Mouse (Mus musculus): ENCODE results near the gene Nmnat1. TPM values are rescaled to one million over a fixed set of nuclear protein-coding genes. Genes with fewer than 3 reads are reported as not detected.

Gene Nmnat1
- total and polyA plus RNA-seq, 3 experiments: 19.8 to 22.3 TPM; not detected in 1

DNA sequence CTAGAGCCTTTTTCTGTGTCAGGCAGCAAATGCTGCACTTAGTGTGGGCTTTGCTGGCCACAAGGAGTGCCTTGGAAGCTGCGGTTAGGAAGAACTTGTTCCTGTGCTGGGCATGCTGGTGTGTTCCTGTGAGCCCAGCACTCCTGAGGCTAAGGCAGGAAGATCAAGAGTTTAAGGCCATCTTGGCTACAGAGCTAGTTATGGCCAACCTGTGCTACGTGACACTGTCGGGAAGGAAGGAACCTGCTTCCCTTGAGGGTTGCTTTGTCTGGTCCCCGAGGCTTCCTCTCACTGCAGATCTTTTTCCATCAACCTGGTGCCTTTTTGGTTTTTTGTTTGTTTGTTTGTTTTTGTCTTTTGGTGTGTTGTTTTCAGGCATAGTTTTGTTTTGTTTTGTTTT, 40.2 kb upstream of the Nmnat1 start:
- Histone ChIP-seq H3K9ac (ENCODE audit: control insufficient read depth, low read depth, low read length, poor library complexity, severe bottlenecking) (no peak overlapping the region), H3K4me1 (ENCODE audit: control insufficient read depth in 1 of 2, insufficient read depth in 2 of 2, low read length in 2 of 2) (no peaks in the 10 kb centered on the region), H3K27me3 (ENCODE audit: control insufficient read depth in 1 of 2, insufficient read depth in 2 of 2, low read length in 2 of 2) (no peaks in the 10 kb centered on the region), H3K36me3 (ENCODE audit: control insufficient read depth in 1 of 2, insufficient read depth in 2 of 2, low read length in 2 of 2) (no peaks in the 10 kb centered on the region), H3K9me3 (replicated peaks; ENCODE audit: insufficient read depth, low read length) (no peaks in the 10 kb centered on the region), H3K79me2 (ENCODE audit: control insufficient read depth, insufficient read depth, low read length, poor library complexity) (no peaks in the 10 kb centered on the region), H3K4me3 (ENCODE audit: control insufficient read depth in 1 of 2, insufficient read depth in 1 of 2, low read depth in 2 of 2, low read length in 2 of 2) (no peak overlapping the region), H3K27ac (ENCODE audit: control insufficient read depth, low read depth, low read length) (no peak overlapping the region)
- DNase-seq (ENCODE audit: low read depth, low spot score): no peak
- no peak for TF ChIP-seq POLR2A (IDR thresholded peaks at IDR 0.05; ENCODE audit: control insufficient read depth in 1 of 2, insufficient read depth in 1 of 2, low read depth in 1 of 2, low read length in 2 of 2, poor library complexity in 1 of 2)
- TF ChIP-seq JUND (IDR thresholded peaks at IDR 0.05; ENCODE audit: low read depth, low read length): no peak

DNA sequence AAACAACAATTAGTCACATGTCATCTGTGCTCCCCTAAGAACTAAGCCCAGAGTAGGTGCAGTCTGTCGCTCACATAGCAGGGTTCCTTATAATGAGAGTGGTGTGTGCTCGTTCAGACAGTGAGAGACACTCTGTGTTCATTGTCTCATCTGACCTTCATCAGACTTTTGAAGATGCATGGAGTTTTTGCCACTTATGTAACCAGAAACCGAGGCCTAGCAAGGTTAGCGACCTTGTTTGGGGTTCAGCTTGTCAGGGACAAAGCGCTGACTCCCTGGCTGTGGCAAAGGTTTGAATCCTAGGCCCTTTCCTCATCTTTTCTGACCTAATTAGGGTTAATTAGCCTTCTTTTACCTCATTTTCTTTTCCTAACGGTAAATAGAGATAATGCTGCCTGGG, 39.0 kb upstream of the Nmnat1 start:
- no peak for TF ChIP-seq KAT2A (conservative IDR thresholded peaks at IDR 0.05; ENCODE audit: low read depth, low read length)
- no peak for TF ChIP-seq GABPA (IDR thresholded peaks at IDR 0.05; ENCODE audit: low read depth, low read length)
- no peak for TF ChIP-seq TAL1 (IDR thresholded peaks at IDR 0.05; ENCODE audit: low read length)
- TF ChIP-seq SMC3 (IDR thresholded peaks at IDR 0.05; ENCODE audit: low read depth, low read length): no peak
- no peak for TF ChIP-seq ETS1 (IDR thresholded peaks at IDR 0.05; ENCODE audit: low read depth, low read length)
- TF ChIP-seq JUND (IDR thresholded peaks at IDR 0.05; ENCODE audit: low read depth, low read length): no peak
- no peak for TF ChIP-seq TCF12 (IDR thresholded peaks at IDR 0.05; ENCODE audit: low read depth, low read length)
- DNase-seq (ENCODE audit: low read depth, low spot score): no peak
- H3K36me3 ChIP-seq (ENCODE audit: control insufficient read depth in 1 of 2, insufficient read depth in 2 of 2, low read length in 2 of 2): 0 out of 4 replicates have a peak, but pooled peaks cover 0 to 2% of the 10 kb centered on the region in 2 experiments
- no peaks in the 10 kb centered on the region for H3K9me3 ChIP-seq (replicated peaks; ENCODE audit: insufficient read depth, low read length)
- peaks cover 0 to 2% of the 10 kb centered on the region in 2 experiments; a peak in 1 of 4 replicates for H3K4me1 ChIP-seq (ENCODE audit: control insufficient read depth in 1 of 2, insufficient read depth in 2 of 2, low read length in 2 of 2)
- no peak overlapping the region for H3K4me3 ChIP-seq (ENCODE audit: control insufficient read depth in 1 of 2, insufficient read depth in 1 of 2, low read depth in 2 of 2, low read length in 2 of 2)
- no peak overlapping the region for H3K9ac ChIP-seq (ENCODE audit: control insufficient read depth, low read depth, low read length, poor library complexity, severe bottlenecking)
- no peaks in the 10 kb centered on the region for H3K27me3 ChIP-seq (ENCODE audit: control insufficient read depth in 1 of 2, insufficient read depth in 2 of 2, low read length in 2 of 2)
- H3K27ac ChIP-seq (ENCODE audit: control insufficient read depth, low read depth, low read length): no peak overlapping the region
- H3K79me2 ChIP-seq (ENCODE audit: control insufficient read depth, insufficient read depth, low read length, poor library complexity): no peaks in the 10 kb centered on the region

DNA sequence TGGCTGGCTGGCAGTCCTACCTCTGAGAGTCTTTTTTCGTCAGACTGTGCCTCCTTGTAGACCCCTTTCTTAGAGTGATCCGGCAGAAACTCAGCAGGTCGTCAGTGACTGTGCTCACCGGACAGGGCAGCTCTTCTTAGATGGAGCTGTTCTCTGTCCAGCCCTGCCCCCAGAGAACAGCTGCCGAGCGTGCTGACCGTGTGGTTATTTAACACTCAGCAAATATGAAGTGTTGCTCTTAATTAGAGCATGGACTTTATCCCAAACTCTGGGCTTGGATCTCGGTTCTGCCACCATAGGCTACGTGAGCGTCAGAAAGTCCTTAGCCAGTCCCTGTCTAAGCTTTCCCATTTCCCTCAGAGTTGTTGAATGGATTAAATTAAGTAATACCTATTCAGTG, 36.3 kb upstream of the Nmnat1 start:
- no peaks in the 10 kb centered on the region for H3K9me3 ChIP-seq (replicated peaks; ENCODE audit: insufficient read depth, low read length)
- peaks cover 1% of the 10 kb centered on the region; the same call in 1 of the 2 replicates for H3K79me2 ChIP-seq (ENCODE audit: control insufficient read depth, insufficient read depth, low read length, poor library complexity)
- no peak overlapping the region for H3K4me3 ChIP-seq (ENCODE audit: control insufficient read depth in 1 of 2, insufficient read depth in 1 of 2, low read depth in 2 of 2, low read length in 2 of 2)
- H3K36me3 ChIP-seq (ENCODE audit: control insufficient read depth in 1 of 2, insufficient read depth in 2 of 2, low read length in 2 of 2): peaks cover 0 to 7% of the 10 kb centered on the region in 2 experiments; a peak in 2 of 4 replicates
- TF ChIP-seq KAT2A (conservative IDR thresholded peaks at IDR 0.05; ENCODE audit: low read depth, low read length) (no peak), CTCF (IDR thresholded peaks at IDR 0.05 in 2 of 3, conservative IDR thresholded peaks at IDR 0.05 in 1 of 3; ENCODE audit: control insufficient read depth in 1 of 3, insufficient read depth in 1 of 3, low read depth in 2 of 3, low read length in 3 of 3, poor library complexity in 1 of 3, severe bottlenecking in 1 of 3) (no peak), ETS1 (IDR thresholded peaks at IDR 0.05; ENCODE audit: low read depth, low read length) (no peak), E2F4 (IDR thresholded peaks at IDR 0.05; ENCODE audit: borderline replicate concordance, low read depth, low read length) (no peak), TBP (IDR thresholded peaks at IDR 0.05; ENCODE audit: low read depth, low read length) (no peak), JUND (IDR thresholded peaks at IDR 0.05; ENCODE audit: low read depth, low read length) (no peak), ELF1 (IDR thresholded peaks at IDR 0.05; ENCODE audit: low read depth, low read length) (no peak), UBTF (IDR thresholded peaks at IDR 0.05; ENCODE audit: borderline replicate concordance, insufficient read depth, low read depth, low read length) (no peak), ZMIZ1 (IDR thresholded peaks at IDR 0.05; ENCODE audit: low read depth, low read length) (no peak), POLR2AphosphoS5 (IDR thresholded peaks at IDR 0.05; ENCODE audit: borderline replicate concordance, low read depth, low read length) (no peak), CHD2 (IDR thresholded peaks at IDR 0.05; ENCODE audit: low read length) (no peak), USF2 (IDR thresholded peaks at IDR 0.05; ENCODE audit: borderline replicate concordance in 1 of 2, insufficient read depth in 1 of 2, low read depth in 1 of 2, low read length in 2 of 2) (no peak), MXI1 (IDR thresholded peaks at IDR 0.05; ENCODE audit: low read depth, low read length) (no peak), NELFE (IDR thresholded peaks at IDR 0.05; ENCODE audit: low read depth, low read length) (no peak), ZC3H11A (IDR thresholded peaks at IDR 0.05; ENCODE audit: low read depth, low read length) (no peak)
- no peak for DNase-seq (ENCODE audit: low read depth, low spot score)
- H3K27me3 ChIP-seq (ENCODE audit: control insufficient read depth in 1 of 2, insufficient read depth in 2 of 2, low read length in 2 of 2): no peaks in the 10 kb centered on the region
- no peak overlapping the region for H3K9ac ChIP-seq (ENCODE audit: control insufficient read depth, low read depth, low read length, poor library complexity, severe bottlenecking)
- peaks cover 2 to 11% of the 10 kb centered on the region in 2 experiments; a peak in 3 of 4 replicates for H3K4me1 ChIP-seq (ENCODE audit: control insufficient read depth in 1 of 2, insufficient read depth in 2 of 2, low read length in 2 of 2)
- H3K27ac ChIP-seq (ENCODE audit: control insufficient read depth, low read depth, low read length): no peak overlapping the region

Data from MEL (cell line).